Mouse (Mus musculus) midbrain, embryonic 16.5 days (tissue): ENCODE results near the gene Acvr1. TPM values are rescaled to one million over a fixed set of nuclear protein-coding genes. Genes with fewer than 3 reads are reported as not detected.

Experiments
- ATAC-seq: fragments of 200-750 bp; cut with Nextera tagmentation; 2 replicates; pipeline ENCODE4 v1.8.0; 2017; ENCODE audit warnings: moderate TSS enrichment
- H3K27ac ChIP-seq: fragments of 300-500 bp; sonication (generic); 2 replicates; pipeline ENCODE4 v1.5.1; 2014; ENCODE audit warnings: mild to moderate bottlenecking, low read length, mixed read lengths
- H3K27me3 ChIP-seq: fragments of 300-500 bp; sonication (generic); 2 replicates; pipeline ENCODE4 v1.6.1; 2014; ENCODE audit warnings: low read depth, low read length, mixed read lengths; ENCODE audit not compliant: control insufficient read depth, insufficient read depth
- H3K36me3 ChIP-seq: fragments of 300-500 bp; sonication (generic); 2 replicates; pipeline ENCODE4 v1.6.1; 2014; ENCODE audit warnings: mild to moderate bottlenecking, low read length, moderate library complexity, mixed read lengths; ENCODE audit not compliant: control insufficient read depth, insufficient read depth
- H3K4me1 ChIP-seq: fragments of 300-500 bp; sonication (generic); 2 replicates; pipeline ENCODE4 v1.6.1; 2014; ENCODE audit warnings: mild to moderate bottlenecking, low read length, mixed read lengths; ENCODE audit not compliant: control insufficient read depth, insufficient read depth
- H3K4me2 ChIP-seq: fragments of 300-500 bp; sonication (generic); 2 replicates; pipeline ENCODE4 v1.6.1; 2014; ENCODE audit warnings: mild to moderate bottlenecking, low read length, mixed read lengths
- H3K4me3 ChIP-seq: fragments of 300-500 bp; sonication (generic); 2 replicates; pipeline ENCODE4 v1.5.1; 2014; ENCODE audit warnings: low read depth, mild to moderate bottlenecking, low read length, moderate library complexity, mixed read lengths
- H3K9ac ChIP-seq: fragments of 300-500 bp; sonication (generic); 2 replicates; pipeline ENCODE4 v1.6.1; 2014; ENCODE audit warnings: low read depth, low read length, mixed read lengths
- H3K9me3 ChIP-seq: fragments of 300-500 bp; sonication (generic); replicated peaks from 2 replicates; pipeline ENCODE4 v1.6.1; 2014; ENCODE audit warnings: mild to moderate bottlenecking, low read length, mixed read lengths; ENCODE audit not compliant: control insufficient read depth, poor library complexity, severe bottlenecking
- WGBS: fragments of 180-500 bp; shearing (Covaris S2); extraction: QIAGEN DNeasy Blood & Tissue Kit; methylation state at CpG from one replicate; pipeline ENCODE4 v1.1.7; 2014; 5-methylcytosine and 5-hydroxymethylcytosine counted together
- polyA plus RNA-seq: library from polyadenylated mRNA; unstranded; fragments of >200 nt; fragmentation: Nextera tagmentation; extraction: Ambion mirVana; gene quantifications from 2 replicates; pipeline ENCODE4 v1.2.1, GENCODE M21; 2015

The Acvr1 gene
- polyA plus RNA-seq, 1 experiment from 2014 or later = 4.4 TPM

- Histone ChIP-seq H3K27me3 (no peaks in the 10 kb centered on the region), H3K9me3 (no peaks in the 10 kb centered on the region), H3K36me3 (no peaks in the 10 kb centered on the region), H3K9ac (no peak overlapping the region), H3K27ac (no peak overlapping the region), H3K4me3 (no peak overlapping the region), H3K4me1 (no peaks in the 10 kb centered on the region), H3K4me2 (no peak overlapping the region)
- 90% methylated on average over 5 of the region's 5 CpGs for WGBS
- ATAC-seq = no peak
These were observed 157.9 kb downstream of the Acvr1 start for GRCm38 (mm10) chr2:58408926-58409634.

GRCm38 (mm10) chr2:58403481-58403880, 163.5 kb downstream of the Acvr1 start:
- Histone ChIP-seq H3K4me2 (no peak overlapping the region), H3K4me3 (no peak overlapping the region), H3K9me3 (no peaks in the 10 kb centered on the region), H3K27me3 (no peaks in the 10 kb centered on the region), H3K9ac (no peak overlapping the region), H3K27ac (no peak overlapping the region), H3K36me3 (no peaks in the 10 kb centered on the region), H3K4me1 (no peaks in the 10 kb centered on the region)
- ATAC-seq = no peak
- WGBS = 92% methylated on average over 2 of the region's 2 CpGs

- WGBS = 85% methylated on average over 7 of the region's 7 CpGs
- no peak overlapping the region for H3K4me2 ChIP-seq
- no peaks in the 10 kb centered on the region for H3K36me3 ChIP-seq
- no peak for ATAC-seq
- no peaks in the 10 kb centered on the region for H3K27me3 ChIP-seq
- H3K9me3 ChIP-seq = no peaks in the 10 kb centered on the region
- no peak overlapping the region for H3K27ac ChIP-seq
- H3K4me3 ChIP-seq = no peak overlapping the region
- H3K4me1 ChIP-seq = no peaks in the 10 kb centered on the region
- no peak overlapping the region for H3K9ac ChIP-seq
These were observed 178.4 kb downstream of the Acvr1 start for GRCm38 (mm10) chr2:58388601-58389000.

GRCm38 (mm10) chr2:58380020-58380419, 186.9 kb downstream of the Acvr1 start:
- WGBS = 76% methylated on average over 5 of the region's 5 CpGs
- Histone ChIP-seq H3K9ac (no peak overlapping the region), H3K27me3 (no peaks in the 10 kb centered on the region), H3K36me3 (no peaks in the 10 kb centered on the region), H3K4me1 (no peaks in the 10 kb centered on the region; the same call in 1 of the 2 replicates), H3K4me3 (no peak overlapping the region), H3K4me2 (no peak overlapping the region), H3K27ac (no peak overlapping the region), H3K9me3 (no peaks in the 10 kb centered on the region)
- no peak for ATAC-seq

GRCm38 (mm10) chr2:58379475-58379874, 187.5 kb downstream of the Acvr1 start:
- no peak overlapping the region for H3K4me2 ChIP-seq
- no peak for ATAC-seq
- no peaks in the 10 kb centered on the region for H3K9me3 ChIP-seq
- H3K27ac ChIP-seq = no peak overlapping the region
- H3K4me1 ChIP-seq = no peaks in the 10 kb centered on the region; the same call in 1 of the 2 replicates
- WGBS = 42% methylated on average over 1 of the region's 1 CpGs
- no peaks in the 10 kb centered on the region for H3K36me3 ChIP-seq
- no peak overlapping the region for H3K9ac ChIP-seq
- no peaks in the 10 kb centered on the region for H3K27me3 ChIP-seq
- no peak overlapping the region for H3K4me3 ChIP-seq

GRCm38 (mm10) chr2:58377417-58378130, 189.4 kb downstream of the Acvr1 start:
- H3K4me1 ChIP-seq = no peaks in the 10 kb centered on the region; the same call in 1 of the 2 replicates
- 52% methylated on average over 9 of the region's 9 CpGs for WGBS
- no peaks in the 10 kb centered on the region for H3K36me3 ChIP-seq
- peak; percentile 70; the same call in 1 of the 2 replicates for ATAC-seq
- no peaks in the 10 kb centered on the region for H3K9me3 ChIP-seq
- H3K27ac ChIP-seq = 0 out of 2 replicates have a peak overlapping the region, but pooled peaks have one; percentile 22
- no peak overlapping the region for H3K4me2 ChIP-seq
- H3K9ac ChIP-seq = no peak overlapping the region
- H3K27me3 ChIP-seq = no peaks in the 10 kb centered on the region
- no peak overlapping the region for H3K4me3 ChIP-seq

- H3K9ac ChIP-seq = no peak overlapping the region
- H3K4me3 ChIP-seq = no peak overlapping the region
- 59% methylated on average over 3 of the region's 3 CpGs for WGBS
- ATAC-seq = no peak
- H3K9me3 ChIP-seq = no peaks in the 10 kb centered on the region
- no peaks in the 10 kb centered on the region for H3K36me3 ChIP-seq
- H3K27me3 ChIP-seq = no peaks in the 10 kb centered on the region
- H3K4me1 ChIP-seq = no peaks in the 10 kb centered on the region
- no peak overlapping the region for H3K4me2 ChIP-seq
- no peak overlapping the region for H3K27ac ChIP-seq
These were observed 200.8 kb downstream of the Acvr1 start for GRCm38 (mm10) chr2:58366196-58366595.

GRCm38 (mm10) chr2:58361361-58362046, 205.5 kb downstream of the Acvr1 start:
- Histone ChIP-seq H3K9me3 (no peaks in the 10 kb centered on the region), H3K4me2 (no peak overlapping the region), H3K27ac (no peak overlapping the region), H3K9ac (no peak overlapping the region), H3K4me3 (no peak overlapping the region), H3K27me3 (peaks cover 3% of the 10 kb centered on the region; the same call in 1 of the 2 replicates), H3K36me3 (no peaks in the 10 kb centered on the region), H3K4me1 (peaks cover 5% of the 10 kb centered on the region)
- ATAC-seq = no peak
- WGBS = 95% methylated on average over 3 of the region's 3 CpGs

- ATAC-seq = peak; percentile 59; the same call in 1 of the 2 replicates
- Histone ChIP-seq H3K36me3 (no peaks in the 10 kb centered on the region), H3K9ac (no peak overlapping the region), H3K27ac (no peak overlapping the region), H3K27me3 (peaks cover 9% of the 10 kb centered on the region), H3K4me3 (peak overlapping the region; percentile 73; the same call in 1 of the 2 replicates), H3K4me2 (peak overlapping the region; percentile 100), H3K4me1 (peaks cover 8% of the 10 kb centered on the region), H3K9me3 (no peaks in the 10 kb centered on the region)
- 11% methylated on average over 3 of the region's 3 CpGs for WGBS
These were observed 208.9 kb downstream of the Acvr1 start for GRCm38 (mm10) chr2:58358132-58358460.
